Mouse (Mus musculus) liver, embryonic 15.5 days (tissue): ENCODE data around the gene Tmprss4. TPM values are rescaled to one million over a fixed set of nuclear protein-coding genes. Genes with fewer than 3 reads are reported as not detected.

Experiments used
- ATAC-seq: fragments of 200-750 bp; cut with Nextera tagmentation; 2 replicates; pipeline ENCODE4 v1.8.0; 2017; ENCODE audit warnings: moderate number of reproducible peaks, mild to moderate bottlenecking, moderate library complexity; ENCODE audit not compliant: insufficient read depth
- H3K27ac ChIP-seq: fragments of 300-500 bp; sonication (generic); replicated peaks from 2 replicates; pipeline ENCODE4 v1.5.1; 2015; ENCODE audit warnings: mild to moderate bottlenecking, inconsistent platforms
- H3K27me3 ChIP-seq: fragments of 300-500 bp; sonication (generic); 2 replicates; pipeline ENCODE4 v1.6.1; 2015; ENCODE audit warnings: mild to moderate bottlenecking, inconsistent platforms
- H3K36me3 ChIP-seq: fragments of 300-500 bp; sonication (generic); replicated peaks from 2 replicates; pipeline ENCODE4 v1.6.1; 2015; ENCODE audit warnings: moderate library complexity, mild to moderate bottlenecking, inconsistent platforms
- H3K4me1 ChIP-seq: fragments of 300-500 bp; sonication (generic); replicated peaks from 2 replicates; pipeline ENCODE4 v1.6.1; 2015; ENCODE audit warnings: inconsistent platforms
- H3K4me2 ChIP-seq: fragments of 300-500 bp; sonication (generic); 2 replicates; pipeline ENCODE4 v1.6.1; 2015; ENCODE audit warnings: moderate library complexity, mild to moderate bottlenecking, inconsistent platforms
- H3K4me3 ChIP-seq: fragments of 300-500 bp; sonication (generic); replicated peaks from 2 replicates; pipeline ENCODE4 v1.5.1; 2015; ENCODE audit warnings: mild to moderate bottlenecking, inconsistent platforms
- H3K9ac ChIP-seq: fragments of 300-500 bp; sonication (generic); 2 replicates; pipeline ENCODE4 v1.6.1; 2015; ENCODE audit warnings: moderate library complexity, mild to moderate bottlenecking, inconsistent platforms
- H3K9me3 ChIP-seq: fragments of 300-500 bp; sonication (generic); replicated peaks from 2 replicates; pipeline ENCODE4 v1.6.1; 2016; ENCODE audit warnings: inconsistent platforms
- WGBS: fragments of 180-500 bp; shearing (Covaris S2); methylation state at CpG from one replicate; pipeline ENCODE4 v1.1.7; 2015; ENCODE audit warnings: mixed read lengths; ENCODE audit not compliant: insufficient replicate concordance; 5-methylcytosine and 5-hydroxymethylcytosine counted together
- polyA plus RNA-seq: library from polyadenylated mRNA; unstranded; fragments of >200 nt; fragmentation: Nextera tagmentation; extraction: Ambion mirVana; gene quantifications from 2 replicates; pipeline ENCODE4 v1.2.1, GENCODE M21; 2015

The Tmprss4 gene
- polyA plus RNA-seq, 1 experiment from 2014 or later, result not detected

DNA sequence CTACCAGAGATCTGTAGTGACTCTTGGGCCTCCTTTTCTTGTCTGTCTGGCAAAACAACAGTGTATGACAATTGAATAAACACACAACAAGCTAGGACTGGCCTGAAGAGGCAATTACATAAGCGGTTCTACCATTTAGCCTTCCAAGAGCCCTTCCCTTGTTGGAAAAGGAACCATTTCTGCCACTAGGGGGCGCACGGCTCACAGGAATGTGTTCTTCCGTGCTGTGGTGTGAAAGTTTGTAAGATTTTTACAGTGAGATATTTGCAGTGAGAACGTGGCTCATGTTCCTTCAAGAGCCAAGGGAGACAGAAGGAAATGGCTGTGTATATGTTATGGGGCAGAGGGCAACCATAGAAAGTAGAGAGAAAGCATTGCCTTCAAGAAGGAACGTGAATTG lies 17.7 kb upstream of the Tmprss4 start:
- no peaks in the 10 kb centered on the region for H3K4me1 ChIP-seq
- no peak overlapping the region for H3K27ac ChIP-seq
- WGBS, result 11% methylated on average over 6 of the region's 6 CpGs
- no peak overlapping the region for H3K4me2 ChIP-seq
- no peaks in the 10 kb centered on the region for H3K36me3 ChIP-seq
- no peak overlapping the region for H3K4me3 ChIP-seq
- ATAC-seq, result no peak
- no peaks in the 10 kb centered on the region for H3K27me3 ChIP-seq
- H3K9me3 ChIP-seq, result no peaks in the 10 kb centered on the region
- no peak overlapping the region for H3K9ac ChIP-seq

DNA sequence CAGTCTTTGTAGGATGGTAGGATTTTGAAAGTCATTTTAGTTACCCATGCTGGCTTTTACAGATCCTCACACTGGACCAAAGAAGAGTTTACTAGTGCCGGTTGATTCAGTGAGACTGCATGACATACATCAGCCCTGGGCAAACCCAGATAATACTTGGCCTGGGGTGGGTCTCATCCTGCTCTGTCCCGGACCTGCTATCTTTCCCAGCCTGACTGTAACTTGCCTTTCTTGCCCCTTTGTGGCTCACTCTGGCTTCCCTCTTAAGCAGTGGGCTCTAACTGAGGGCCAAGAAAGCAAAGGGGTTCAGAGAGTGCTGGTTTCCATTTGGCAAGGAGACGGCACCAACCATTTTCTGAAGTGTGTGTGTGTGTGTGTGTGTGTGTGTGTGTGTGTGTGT lies 15.8 kb upstream of the Tmprss4 start:
- Histone ChIP-seq H3K36me3 (no peaks in the 10 kb centered on the region), H3K4me1 (no peaks in the 10 kb centered on the region), H3K27ac (no peak overlapping the region), H3K27me3 (no peaks in the 10 kb centered on the region), H3K4me3 (no peak overlapping the region), H3K9me3 (no peaks in the 10 kb centered on the region), H3K4me2 (no peak overlapping the region), H3K9ac (no peak overlapping the region)
- ATAC-seq, result peak; percentile 31; the same call in 1 of the 2 replicates
- 21% methylated on average over 3 of the region's 3 CpGs for WGBS

DNA sequence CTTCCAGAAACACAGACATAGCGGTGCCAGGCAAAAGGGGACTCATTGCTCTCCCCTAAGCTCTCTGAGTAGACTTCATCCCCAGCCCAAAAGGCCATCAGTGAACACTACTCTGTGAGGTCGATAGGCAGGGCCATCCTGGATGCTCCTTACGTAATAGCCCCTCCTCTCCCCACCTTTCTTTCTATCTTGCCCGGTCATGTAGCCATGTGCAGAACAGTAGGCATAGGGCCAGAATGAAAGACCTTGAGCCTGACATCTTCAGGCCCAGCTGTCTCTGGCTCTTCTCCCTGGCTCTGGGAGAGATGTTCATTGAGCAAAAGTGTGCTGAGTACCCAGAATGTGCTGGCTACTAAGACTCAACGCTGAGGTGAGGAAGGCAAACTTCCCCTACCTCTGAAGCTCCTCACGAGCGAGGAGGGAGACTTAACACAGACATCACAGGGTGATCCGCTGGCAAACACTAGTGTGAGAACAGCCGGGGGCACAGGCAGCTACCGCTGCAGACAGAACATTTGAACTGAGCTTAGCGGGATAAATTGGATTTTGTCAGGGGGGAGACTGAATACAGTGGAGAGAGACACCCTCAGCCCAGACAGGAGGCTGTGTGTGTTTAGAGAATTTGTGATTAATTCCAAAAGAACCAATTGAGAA lies 11.8 kb upstream of the Tmprss4 start:
- WGBS, result 44% methylated on average over 11 of the region's 11 CpGs
- no peak overlapping the region for H3K4me2 ChIP-seq
- no peak overlapping the region for H3K27ac ChIP-seq
- H3K36me3 ChIP-seq, result no peaks in the 10 kb centered on the region
- no peak overlapping the region for H3K9ac ChIP-seq
- no peaks in the 10 kb centered on the region for H3K27me3 ChIP-seq
- ATAC-seq, result no peak
- H3K9me3 ChIP-seq, result no peaks in the 10 kb centered on the region
- H3K4me3 ChIP-seq, result no peak overlapping the region
- no peaks in the 10 kb centered on the region for H3K4me1 ChIP-seq

- Histone ChIP-seq H3K36me3 (no peaks in the 10 kb centered on the region), H3K4me3 (no peak overlapping the region), H3K27ac (no peak overlapping the region), H3K27me3 (no peaks in the 10 kb centered on the region), H3K9ac (no peak overlapping the region), H3K9me3 (no peaks in the 10 kb centered on the region), H3K4me1 (no peaks in the 10 kb centered on the region), H3K4me2 (no peak overlapping the region)
- no peak for ATAC-seq
- WGBS, result 66% methylated on average over 6 of the region's 6 CpGs
Measured at GRCm38 (mm10) chr9:45212001-45212400, 8.1 kb upstream of the Tmprss4 start.

- WGBS, result 49% methylated on average over 7 of the region's 7 CpGs
- Histone ChIP-seq H3K27ac (no peak overlapping the region), H3K36me3 (no peaks in the 10 kb centered on the region), H3K9me3 (no peaks in the 10 kb centered on the region), H3K27me3 (no peaks in the 10 kb centered on the region), H3K4me1 (peaks cover 2% of the 10 kb centered on the region; the same call in 1 of the 2 replicates), H3K9ac (no peak overlapping the region), H3K4me3 (no peak overlapping the region), H3K4me2 (no peak overlapping the region)
- ATAC-seq, result no peak
Measured at GRCm38 (mm10) chr9:45207015-45207743, 3.3 kb upstream of the Tmprss4 start.

GRCm38 (mm10) chr9:45206121-45206520 lies 2.2 kb upstream of the Tmprss4 start:
- 48% methylated on average over 4 of the region's 4 CpGs for WGBS
- no peak for ATAC-seq
- no peaks in the 10 kb centered on the region for H3K9me3 ChIP-seq
- no peak overlapping the region for H3K9ac ChIP-seq
- no peaks in the 10 kb centered on the region for H3K27me3 ChIP-seq
- H3K4me1 ChIP-seq, result peaks cover 12% of the 10 kb centered on the region; the same call in 1 of the 2 replicates
- H3K4me3 ChIP-seq, result no peak overlapping the region
- H3K27ac ChIP-seq, result no peak overlapping the region
- no peak overlapping the region for H3K4me2 ChIP-seq
- H3K36me3 ChIP-seq, result no peaks in the 10 kb centered on the region

GRCm38 (mm10) chr9:45205143-45205542 lies 1.3 kb upstream of the Tmprss4 start:
- Histone ChIP-seq H3K36me3 (no peaks in the 10 kb centered on the region), H3K27ac (no peak overlapping the region), H3K4me3 (no peak overlapping the region), H3K9me3 (no peaks in the 10 kb centered on the region), H3K4me1 (peaks cover 13% of the 10 kb centered on the region; the same call in 1 of the 2 replicates), H3K9ac (no peak overlapping the region), H3K27me3 (no peaks in the 10 kb centered on the region), H3K4me2 (no peak overlapping the region)
- 55% methylated on average over 5 of the region's 5 CpGs for WGBS
- no peak for ATAC-seq

- no peak for ATAC-seq
- H3K27ac ChIP-seq, result no peak overlapping the region
- H3K36me3 ChIP-seq, result no peaks in the 10 kb centered on the region
- peaks cover 13% of the 10 kb centered on the region; the same call in 1 of the 2 replicates for H3K4me1 ChIP-seq
- H3K4me3 ChIP-seq, result no peak overlapping the region
- H3K27me3 ChIP-seq, result no peaks in the 10 kb centered on the region
- 46% methylated on average over 9 of the region's 9 CpGs for WGBS
- H3K9ac ChIP-seq, result no peak overlapping the region
- no peaks in the 10 kb centered on the region for H3K9me3 ChIP-seq
- no peak overlapping the region for H3K4me2 ChIP-seq
Measured at GRCm38 (mm10) chr9:45202021-45202798, 1.7 kb downstream of the Tmprss4 start.

GRCm38 (mm10) chr9:45201319-45201947 lies 2.5 kb downstream of the Tmprss4 start:
- Histone ChIP-seq H3K9ac (no peak overlapping the region), H3K36me3 (no peaks in the 10 kb centered on the region), H3K4me1 (peaks cover 13% of the 10 kb centered on the region; the same call in 1 of the 2 replicates), H3K9me3 (no peaks in the 10 kb centered on the region), H3K4me3 (no peak overlapping the region), H3K27ac (no peak overlapping the region), H3K27me3 (no peaks in the 10 kb centered on the region), H3K4me2 (no peak overlapping the region)
- 51% methylated on average over 5 of the region's 5 CpGs for WGBS
- ATAC-seq, result no peak

DNA sequence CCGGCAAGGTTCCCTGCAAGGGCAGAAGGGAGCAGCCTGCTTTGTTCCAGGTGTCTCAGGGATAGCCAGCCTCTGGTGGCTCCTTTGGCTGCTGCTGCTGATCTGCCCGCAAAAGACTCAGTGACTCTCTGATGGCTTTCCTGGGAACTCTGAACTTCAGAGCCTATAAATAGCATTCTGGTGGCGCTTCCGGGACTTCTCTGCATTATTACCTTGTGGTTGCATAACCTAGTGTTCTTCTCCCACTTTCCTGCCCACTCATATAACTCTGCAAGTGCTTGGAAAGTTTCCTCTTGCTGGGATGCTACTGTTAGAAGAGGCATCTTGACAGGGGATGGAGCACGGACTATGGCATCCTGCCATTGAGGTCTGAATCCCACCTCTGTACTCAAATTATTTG lies 6.3 kb downstream of the Tmprss4 start:
- 54% methylated on average over 5 of the region's 5 CpGs for WGBS
- ATAC-seq, result no peak
- Histone ChIP-seq H3K9ac (no peak overlapping the region), H3K4me2 (no peak overlapping the region), H3K4me3 (no peak overlapping the region), H3K9me3 (no peaks in the 10 kb centered on the region), H3K36me3 (no peaks in the 10 kb centered on the region), H3K4me1 (peaks cover 13% of the 10 kb centered on the region; the same call in 1 of the 2 replicates), H3K27me3 (no peaks in the 10 kb centered on the region), H3K27ac (no peak overlapping the region)
